Mouse (Mus musculus) neural tube, embryonic 15.5 days (tissue): ENCODE measurements at regions not wholly inside any gene's neighbourhood (a gene's known extent, or its start where the extent isn't known, plus 50 kb on each side); places are given as distances from the start of the nearest gene placed in this dataset.

Experiments used
- ATAC-seq: fragments of 200-750 bp; cut with Nextera tagmentation; 2 replicates; pipeline ENCODE4 v1.8.0; 2017; ENCODE audit warnings: mild to moderate bottlenecking, moderate TSS enrichment, moderate library complexity; ENCODE audit not compliant: low FRiP score
- H3K27ac ChIP-seq: fragments of 300-500 bp; sonication (generic); replicated peaks from 2 replicates; pipeline ENCODE4 v1.5.1; 2015; ENCODE audit warnings: mild to moderate bottlenecking, inconsistent platforms
- H3K27me3 ChIP-seq: fragments of 300-500 bp; sonication (generic); replicated peaks from 2 replicates; pipeline ENCODE4 v1.6.1; 2015; ENCODE audit warnings: inconsistent platforms
- H3K36me3 ChIP-seq: fragments of 300-500 bp; sonication (generic); 2 replicates; pipeline ENCODE4 v1.6.1; 2015; ENCODE audit warnings: inconsistent platforms
- H3K4me1 ChIP-seq: fragments of 300-500 bp; sonication (generic); 2 replicates; pipeline ENCODE4 v1.6.1; 2015; ENCODE audit warnings: inconsistent platforms
- H3K4me2 ChIP-seq: fragments of 300-500 bp; sonication (generic); 2 replicates; pipeline ENCODE4 v1.6.1; 2015; ENCODE audit warnings: inconsistent platforms, mild to moderate bottlenecking, moderate library complexity
- H3K4me3 ChIP-seq: fragments of 300-500 bp; sonication (generic); replicated peaks from 2 replicates; pipeline ENCODE4 v1.5.1; 2015; ENCODE audit warnings: mild to moderate bottlenecking, inconsistent platforms
- H3K9ac ChIP-seq: fragments of 300-500 bp; sonication (generic); replicated peaks from 2 replicates; pipeline ENCODE4 v1.6.1; 2015; ENCODE audit warnings: mild to moderate bottlenecking, inconsistent platforms
- H3K9me3 ChIP-seq: fragments of 300-500 bp; sonication (generic); replicated peaks from 2 replicates; pipeline ENCODE4 v1.6.1; 2016; ENCODE audit warnings: inconsistent platforms
- WGBS: fragments of 180-500 bp; shearing (Covaris S2); methylation state at CpG from one replicate; pipeline ENCODE4 v1.1.7; 2015; ENCODE audit warnings: mixed read lengths; 5-methylcytosine and 5-hydroxymethylcytosine counted together

- Histone ChIP-seq H3K27ac (no peak overlapping the region), H3K9me3 (no peaks in the 10 kb centered on the region)
- 86% methylated on average over 3 of the region's 3 CpGs for WGBS
Observed at GRCm38 (mm10) chr3:140952111-140952800, 259.9 kb downstream of the Pdha2 start.

GRCm38 (mm10) chr3:140951024-140951423, 261.1 kb downstream of the Pdha2 start:
- Histone ChIP-seq H3K9me3 (no peaks in the 10 kb centered on the region), H3K27me3 (no peaks in the 10 kb centered on the region), H3K36me3 (no peaks in the 10 kb centered on the region), H3K4me3 (no peak overlapping the region), H3K4me1 (no peaks in the 10 kb centered on the region), H3K27ac (no peak overlapping the region), H3K9ac (no peak overlapping the region), H3K4me2 (no peak overlapping the region)
- ATAC-seq: no peak
- 78% methylated on average over 2 of the region's 2 CpGs for WGBS

More at GRCm38 (mm10) chr3:140952111-140952800, 259.9 kb downstream of the Pdha2 start:
- H3K36me3 ChIP-seq: no peaks in the 10 kb centered on the region
- H3K4me1 ChIP-seq: no peaks in the 10 kb centered on the region
- no peak overlapping the region for H3K4me3 ChIP-seq
- H3K4me2 ChIP-seq: no peak overlapping the region
- no peak for ATAC-seq
- no peaks in the 10 kb centered on the region for H3K27me3 ChIP-seq
- H3K9ac ChIP-seq: no peak overlapping the region

DNA sequence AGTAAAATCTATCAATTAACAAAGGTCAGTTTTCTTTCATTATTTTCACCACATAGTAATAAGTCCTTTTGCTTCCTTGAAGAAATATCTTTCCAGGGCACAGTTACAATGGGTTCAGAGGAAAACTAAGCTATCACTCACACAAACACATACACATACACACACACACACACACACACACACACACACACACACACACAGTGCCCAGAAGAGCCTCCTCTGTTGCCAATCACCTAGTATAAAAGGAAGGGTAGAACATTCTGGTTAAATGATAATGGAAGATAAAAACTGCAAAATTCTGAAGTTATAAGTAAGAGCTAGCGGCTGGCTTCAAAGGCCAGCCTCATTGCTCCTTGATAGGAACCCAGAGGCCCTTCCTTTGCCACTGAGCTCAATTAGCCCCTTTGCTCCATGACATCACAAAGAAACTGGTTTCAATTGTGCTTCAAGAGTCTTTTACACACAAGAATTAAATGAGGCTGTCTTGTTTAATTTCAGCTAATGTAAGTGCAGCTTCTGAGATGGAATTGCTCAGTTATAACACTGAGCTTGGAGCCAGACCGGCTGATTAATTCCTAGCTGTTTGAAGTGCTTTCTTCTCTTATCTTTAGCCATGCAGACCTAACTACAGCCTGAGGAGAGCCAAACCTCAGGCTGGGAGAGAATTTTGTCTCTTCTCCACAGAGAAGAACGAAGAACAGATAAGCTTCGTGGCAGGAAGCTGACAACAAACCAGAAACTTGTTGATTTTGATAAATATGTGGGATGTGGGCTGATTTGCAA, 262.1 kb downstream of the Pdha2 start:
- Histone ChIP-seq H3K36me3 (no peaks in the 10 kb centered on the region), H3K4me1 (no peaks in the 10 kb centered on the region), H3K27me3 (no peaks in the 10 kb centered on the region), H3K9me3 (no peaks in the 10 kb centered on the region), H3K27ac (0 out of 2 replicates have a peak overlapping the region, but pooled peaks have one; percentile 23), H3K4me3 (no peak overlapping the region), H3K4me2 (no peak overlapping the region), H3K9ac (no peak overlapping the region)
- no peak for ATAC-seq
- WGBS: 60% methylated on average over 4 of the region's 4 CpGs

DNA sequence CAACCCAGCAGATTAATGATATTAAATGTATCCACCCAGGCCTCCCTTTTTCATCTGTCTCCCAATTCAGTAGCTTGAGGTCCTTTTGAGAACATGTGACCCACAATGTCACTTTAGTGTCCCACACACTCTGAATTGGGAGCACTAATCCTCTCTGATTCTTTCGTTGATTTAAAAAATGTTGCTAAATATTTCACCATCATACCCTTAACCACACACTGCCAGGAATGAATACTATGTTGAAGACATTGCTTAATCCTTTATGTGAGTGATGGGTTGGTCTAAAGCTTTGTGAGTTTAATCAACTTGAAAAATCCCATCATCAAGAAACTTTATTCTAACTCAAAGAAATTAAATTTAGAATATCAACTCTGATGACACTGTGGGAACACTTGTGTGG, 269.7 kb downstream of the Pdha2 start:
- Histone ChIP-seq H3K9me3 (no peaks in the 10 kb centered on the region), H3K27me3 (no peaks in the 10 kb centered on the region), H3K4me2 (no peak overlapping the region), H3K36me3 (no peaks in the 10 kb centered on the region), H3K4me1 (no peaks in the 10 kb centered on the region), H3K9ac (no peak overlapping the region), H3K27ac (no peak overlapping the region), H3K4me3 (no peak overlapping the region)
- 88% methylated on average over 1 of the region's 1 CpGs for WGBS
- ATAC-seq: no peak

- Histone ChIP-seq H3K9ac (no peak overlapping the region), H3K9me3 (no peaks in the 10 kb centered on the region), H3K27ac (no peak overlapping the region), H3K27me3 (no peaks in the 10 kb centered on the region), H3K4me2 (no peak overlapping the region), H3K4me1 (no peaks in the 10 kb centered on the region), H3K4me3 (no peak overlapping the region), H3K36me3 (no peaks in the 10 kb centered on the region)
- WGBS: 82% methylated on average over 7 of the region's 7 CpGs
- ATAC-seq: no peak
Observed at GRCm38 (mm10) chr3:140941898-140942297, 270.3 kb downstream of the Pdha2 start.

GRCm38 (mm10) chr3:140941316-140941715, 270.8 kb downstream of the Pdha2 start:
- WGBS: 92% methylated on average over 6 of the region's 6 CpGs
- ATAC-seq: no peak

GRCm38 (mm10) chr3:140933156-140933555, 279.0 kb downstream of the Pdha2 start:
- Histone ChIP-seq H3K4me2 (no peak overlapping the region), H3K9ac (no peak overlapping the region), H3K4me3 (no peak overlapping the region), H3K4me1 (no peaks in the 10 kb centered on the region), H3K27me3 (no peaks in the 10 kb centered on the region), H3K27ac (no peak overlapping the region), H3K9me3 (no peaks in the 10 kb centered on the region), H3K36me3 (no peaks in the 10 kb centered on the region)
- no peak for ATAC-seq
- WGBS: 43% methylated on average over 1 of the region's 1 CpGs

More at GRCm38 (mm10) chr3:140941316-140941715, 270.8 kb downstream of the Pdha2 start:
- Histone ChIP-seq H3K36me3 (no peaks in the 10 kb centered on the region), H3K9ac (no peak overlapping the region), H3K9me3 (no peaks in the 10 kb centered on the region), H3K4me2 (no peak overlapping the region), H3K27me3 (no peaks in the 10 kb centered on the region), H3K4me3 (no peak overlapping the region), H3K27ac (no peak overlapping the region), H3K4me1 (no peaks in the 10 kb centered on the region)

- Histone ChIP-seq H3K27me3 (no peaks in the 10 kb centered on the region), H3K36me3 (no peaks in the 10 kb centered on the region), H3K9ac (no peak overlapping the region), H3K4me1 (no peaks in the 10 kb centered on the region), H3K4me2 (no peak overlapping the region), H3K9me3 (no peaks in the 10 kb centered on the region), H3K27ac (no peak overlapping the region), H3K4me3 (no peak overlapping the region)
- WGBS: 77% methylated on average over 5 of the region's 5 CpGs
- ATAC-seq: no peak
Observed at GRCm38 (mm10) chr3:140926689-140927088, 285.5 kb downstream of the Pdha2 start.

DNA sequence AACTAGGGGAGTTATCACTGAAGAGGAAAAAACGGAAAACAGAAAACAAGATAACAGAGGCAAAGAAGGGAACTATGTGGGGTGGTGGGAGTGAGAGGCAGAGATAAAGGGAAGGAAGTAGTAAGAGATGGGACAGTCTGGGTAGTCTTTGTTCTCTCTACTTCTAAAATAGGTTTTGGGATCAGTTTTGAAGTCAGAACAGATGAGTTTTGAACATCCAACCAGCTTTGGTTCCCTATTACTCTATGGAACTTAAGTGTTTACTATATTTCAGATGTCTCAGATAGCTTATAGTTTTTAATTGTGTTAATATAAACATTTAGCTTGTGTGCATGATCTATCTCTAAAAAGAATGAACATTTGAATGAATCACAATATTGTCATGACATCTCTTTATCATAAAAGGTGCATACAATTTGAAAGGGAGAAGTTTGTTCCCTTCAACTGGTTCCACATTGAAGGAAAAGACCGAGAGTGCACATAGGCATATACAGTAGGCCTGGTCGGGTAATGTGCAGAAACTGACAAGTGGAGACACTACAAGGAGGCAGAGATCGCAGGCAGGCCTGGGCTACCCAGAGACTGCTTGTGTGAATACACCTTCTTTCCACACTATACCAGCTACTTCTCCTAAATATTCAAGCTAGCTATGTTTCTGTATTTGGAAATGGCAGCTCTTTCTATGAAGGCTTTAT, 335.8 kb downstream of the Pdha2 start:
- ATAC-seq: no peak
- no peaks in the 10 kb centered on the region for H3K27me3 ChIP-seq
- no peaks in the 10 kb centered on the region for H3K9me3 ChIP-seq
- 87% methylated on average over 4 of the region's 4 CpGs for WGBS
- no peak overlapping the region for H3K27ac ChIP-seq
- H3K36me3 ChIP-seq: no peaks in the 10 kb centered on the region
- H3K4me2 ChIP-seq: no peak overlapping the region
- H3K4me3 ChIP-seq: no peak overlapping the region
- no peaks in the 10 kb centered on the region for H3K4me1 ChIP-seq
- no peak overlapping the region for H3K9ac ChIP-seq

GRCm38 (mm10) chr3:140875500-140876200, 336.5 kb downstream of the Pdha2 start:
- 82% methylated on average over 4 of the region's 4 CpGs for WGBS
- Histone ChIP-seq H3K4me2 (no peak overlapping the region), H3K9me3 (no peaks in the 10 kb centered on the region), H3K36me3 (no peaks in the 10 kb centered on the region), H3K4me1 (no peaks in the 10 kb centered on the region), H3K9ac (no peak overlapping the region), H3K27me3 (no peaks in the 10 kb centered on the region), H3K27ac (no peak overlapping the region), H3K4me3 (no peak overlapping the region)
- no peak for ATAC-seq

DNA sequence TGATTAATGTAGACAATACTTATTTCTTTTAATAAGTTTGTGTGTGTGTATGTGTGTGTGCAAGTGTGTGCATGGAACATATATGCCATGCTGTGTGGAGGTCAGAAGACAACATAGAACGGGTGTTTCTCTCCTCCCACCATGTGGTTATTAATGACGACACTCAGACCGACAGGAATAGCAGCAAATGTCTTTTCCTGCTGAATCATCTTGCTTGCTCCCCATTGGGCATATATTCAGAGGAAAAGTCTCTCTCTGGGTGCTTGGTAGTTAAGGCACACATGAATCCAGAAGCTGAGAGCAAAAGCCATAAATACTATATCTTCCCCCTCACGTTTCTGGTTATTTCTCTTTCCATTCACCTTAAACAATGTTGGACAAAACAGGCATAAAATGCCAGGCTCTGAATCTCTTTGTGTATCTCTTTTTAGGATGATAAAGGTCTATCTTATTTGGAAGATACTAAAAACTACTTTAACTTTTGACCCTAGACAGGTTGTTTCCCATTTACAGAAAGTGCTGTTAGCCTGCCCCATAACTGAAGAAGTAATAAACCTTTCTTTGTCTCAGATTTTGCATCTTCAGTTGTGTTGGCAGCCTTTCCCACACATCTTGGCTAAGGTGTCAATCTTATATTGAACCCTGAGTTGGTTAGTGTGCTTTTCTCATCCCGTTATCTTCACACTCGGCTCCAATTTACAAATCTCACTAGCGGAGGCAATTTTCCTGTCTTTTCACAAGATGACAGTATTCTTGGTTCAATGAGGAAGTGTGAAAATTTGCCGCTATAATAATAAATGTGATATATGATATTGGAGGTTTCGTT, 337.9 kb downstream of the Pdha2 start:
- Histone ChIP-seq H3K4me1 (no peaks in the 10 kb centered on the region), H3K36me3 (no peaks in the 10 kb centered on the region), H3K4me3 (no peak overlapping the region), H3K9me3 (no peaks in the 10 kb centered on the region), H3K4me2 (no peak overlapping the region), H3K9ac (no peak overlapping the region), H3K27me3 (no peaks in the 10 kb centered on the region), H3K27ac (no peak overlapping the region)
- no peak for ATAC-seq
- WGBS: 81% methylated on average over 9 of the region's 9 CpGs
